Mouse (Mus musculus): ENCODE results near the gene Rplp2.

DNA sequence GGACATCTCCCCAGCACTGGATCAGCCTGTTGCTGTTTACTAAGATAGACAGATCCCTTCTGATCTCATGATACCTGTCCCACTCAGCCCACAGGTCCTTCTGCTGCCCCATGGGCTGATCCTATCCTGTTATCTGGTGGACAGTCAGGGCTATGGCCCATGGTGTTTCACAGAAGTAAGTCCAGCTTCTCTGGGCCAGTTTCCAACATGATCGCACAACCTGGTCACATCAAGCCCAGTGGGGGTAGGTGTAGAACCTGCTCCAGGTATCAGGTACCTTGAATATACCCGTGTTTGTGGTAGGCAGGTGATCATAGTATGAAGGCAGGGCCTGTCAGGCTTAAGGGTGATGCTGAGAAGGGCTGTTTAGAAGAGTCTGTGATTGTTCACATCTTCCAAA, 48.2 kb downstream of the Rplp2 start:
- no peak for TF ChIP-seq POLR2A (IDR thresholded peaks at IDR 0.05; ENCODE audit: insufficient read depth, low read length)
- no peak for TF ChIP-seq CTCF (IDR thresholded peaks at IDR 0.05; ENCODE audit: low read depth, low read length)
- no peak for TF ChIP-seq EP300 (IDR thresholded peaks at IDR 0.05; ENCODE audit: insufficient read depth, low read depth, low read length)
